Mouse (Mus musculus) urinary bladder, adult 2 months (tissue): ENCODE results near the gene Mip. TPM values are rescaled to one million over a fixed set of nuclear protein-coding genes. Genes with fewer than 3 reads are reported as not detected.
"Not testable (repeated sequence)": the region's sequence is repeated elsewhere in the genome, so short reads cannot be mapped to it uniquely, and the experiment has no call there.

Experiments
- DNase-seq: peaks from one replicate; pipeline ENCODE4 v3.0.0; 2022; ENCODE audit warnings: low spot score
- polyA plus RNA-seq: library from polyadenylated mRNA; depleted of rRNA; stranded (reverse); fragments of >200 nt; gene quantifications from 2 replicates; pipeline ENCODE4 v1.2.3, GENCODE M21; 2012

Mip gene
- polyA plus RNA-seq, 1 experiment = not detected

DNA sequence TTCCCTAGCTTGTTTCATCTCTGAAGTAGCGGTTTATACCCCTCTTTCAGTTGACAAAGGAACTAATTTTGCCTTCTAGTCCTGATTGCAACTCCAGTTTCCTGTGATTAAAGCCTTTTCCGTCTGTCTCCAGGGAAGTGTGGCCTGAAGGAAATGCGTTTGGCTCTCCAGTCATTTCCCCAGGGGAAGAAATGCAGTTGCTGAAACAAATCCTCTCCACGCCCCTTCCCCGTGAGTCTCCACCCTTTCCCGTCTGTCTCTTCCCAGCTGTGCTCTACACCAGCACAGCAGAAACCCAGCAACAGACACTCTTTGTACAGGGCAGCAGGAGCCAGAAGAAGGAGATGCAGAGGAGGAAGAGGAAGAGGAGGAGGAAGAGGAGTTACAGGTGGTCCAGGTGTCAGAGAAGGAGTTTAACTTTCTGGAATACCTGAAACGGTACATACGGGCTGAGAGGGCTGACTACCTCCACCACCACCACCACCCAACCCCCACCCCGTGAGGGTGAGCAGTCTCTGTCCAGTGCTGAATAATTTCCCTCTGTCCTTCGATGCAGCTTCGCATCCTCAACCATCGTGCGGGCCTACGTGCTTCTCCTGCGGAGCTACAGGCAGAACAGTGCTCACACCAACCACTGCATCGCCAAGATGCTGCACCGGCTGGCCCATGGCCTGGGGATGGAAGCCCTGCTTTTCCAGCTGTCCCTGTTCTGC is 21.5 kb downstream of the Mip start:
- no peak for DNase-seq

DNA sequence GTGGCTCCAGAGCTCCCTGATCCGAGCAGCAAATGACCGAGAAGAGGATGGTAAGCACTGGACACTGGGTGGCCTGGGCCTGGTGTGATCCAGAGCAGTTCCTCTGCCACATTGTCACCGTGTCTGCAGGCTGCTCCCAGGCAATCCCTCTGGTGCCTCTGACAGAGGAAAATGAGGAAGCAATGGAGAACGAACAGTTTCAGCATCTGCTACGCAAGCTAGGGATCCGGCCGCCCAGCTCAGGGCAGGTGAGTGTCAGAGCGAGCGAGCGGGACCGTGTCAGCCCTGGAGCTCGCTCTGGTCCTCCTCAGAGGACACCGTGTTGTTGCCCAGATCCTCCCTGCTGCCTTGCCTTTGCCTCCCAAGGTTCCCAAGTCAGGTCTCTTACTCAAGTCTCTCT is 24.9 kb downstream of the Mip start:
- DNase-seq = no peak

DNA sequence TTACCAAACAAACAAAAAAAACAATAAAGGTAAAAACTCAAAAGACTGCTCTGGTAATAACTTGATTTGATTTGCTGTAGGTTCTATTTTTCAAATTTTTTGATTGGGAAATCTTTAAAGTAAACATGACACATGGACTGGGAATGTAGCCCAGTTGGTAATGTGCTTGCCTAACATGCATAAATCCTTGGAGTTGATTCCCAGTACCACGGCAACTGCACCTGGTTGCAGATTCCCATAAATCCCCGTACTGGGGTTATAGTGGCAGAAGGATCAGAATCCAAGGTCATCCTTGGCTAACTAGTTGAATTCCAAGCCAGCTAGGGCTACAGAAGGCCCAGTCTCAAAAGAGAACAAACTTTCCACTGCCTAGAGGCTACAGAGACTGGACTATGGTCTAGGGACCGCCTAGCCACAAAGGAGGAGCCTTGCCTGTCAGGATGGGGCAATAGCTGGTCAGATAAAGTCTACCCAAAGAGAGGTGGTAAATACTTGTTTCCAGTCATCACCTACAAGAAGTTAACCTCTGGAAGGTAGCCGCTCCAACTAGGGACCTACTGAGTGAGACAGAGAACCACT is 28.1 kb downstream of the Mip start, which contains the start of gene Apon:
Gene Apon, plus strand, starts transcription at position 420 of the 579 bp plus-strand sequence.
- no peak for DNase-seq

DNA sequence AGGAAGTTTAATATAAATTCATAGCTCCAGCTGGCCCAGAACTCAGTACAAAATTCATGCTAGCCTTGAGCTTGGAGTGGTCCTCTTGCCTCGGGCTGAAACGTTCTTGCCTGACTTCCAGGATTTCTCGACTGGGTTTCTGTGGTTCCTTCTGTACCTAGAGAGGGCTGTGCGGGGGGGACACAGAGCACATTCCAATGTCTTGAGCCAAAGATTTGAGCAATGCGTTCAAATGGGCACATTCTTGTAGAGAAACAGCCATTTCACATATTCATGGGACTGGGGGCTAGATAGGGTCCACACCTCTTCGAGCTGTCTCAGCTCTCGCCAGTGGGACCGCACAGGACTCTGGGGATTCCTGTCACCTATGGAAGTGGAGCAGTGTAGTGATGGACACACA is 30.3 kb downstream of the Mip start:
- DNase-seq = no peak

DNA sequence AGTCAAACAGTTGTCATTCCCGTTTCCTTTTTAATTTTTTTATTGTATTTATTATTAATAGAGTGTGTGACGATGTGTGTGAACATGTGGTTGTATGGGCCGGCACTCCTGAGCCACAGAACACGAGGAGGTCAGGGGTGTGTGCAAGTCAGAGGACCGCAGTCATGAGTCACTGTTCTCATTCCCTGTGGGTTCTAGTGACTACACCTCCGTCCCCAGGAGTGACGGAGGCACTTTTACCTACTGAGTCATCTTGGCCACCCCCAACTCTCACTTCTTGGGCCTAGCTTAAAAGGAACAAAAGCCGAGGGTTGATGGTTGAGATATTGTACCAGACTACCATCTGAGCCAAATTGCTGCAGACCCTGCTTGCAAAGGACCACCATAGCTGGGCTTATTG is 30.7 kb downstream of the Mip start:
- DNase-seq = no peak

DNA sequence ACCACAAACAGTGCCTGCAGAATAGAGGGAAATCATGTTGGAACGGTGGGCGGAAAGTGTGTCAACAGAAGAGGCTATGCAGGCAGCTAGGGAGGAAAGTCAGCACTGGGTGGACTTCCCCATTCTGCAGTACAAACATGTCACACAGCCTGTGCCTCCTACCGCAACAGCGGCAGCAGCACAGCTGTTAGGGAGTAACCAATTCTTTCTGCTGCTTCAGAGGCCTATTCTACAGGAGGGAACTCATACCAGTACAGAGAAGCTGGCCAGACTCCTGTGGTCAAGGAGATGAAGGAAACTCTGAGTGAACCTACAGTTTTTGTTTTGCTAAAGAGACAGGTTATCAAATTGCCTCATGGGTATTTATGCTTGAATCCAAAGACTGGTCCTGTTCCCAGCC is 33.3 kb downstream of the Mip start:
- no peak for DNase-seq

DNA sequence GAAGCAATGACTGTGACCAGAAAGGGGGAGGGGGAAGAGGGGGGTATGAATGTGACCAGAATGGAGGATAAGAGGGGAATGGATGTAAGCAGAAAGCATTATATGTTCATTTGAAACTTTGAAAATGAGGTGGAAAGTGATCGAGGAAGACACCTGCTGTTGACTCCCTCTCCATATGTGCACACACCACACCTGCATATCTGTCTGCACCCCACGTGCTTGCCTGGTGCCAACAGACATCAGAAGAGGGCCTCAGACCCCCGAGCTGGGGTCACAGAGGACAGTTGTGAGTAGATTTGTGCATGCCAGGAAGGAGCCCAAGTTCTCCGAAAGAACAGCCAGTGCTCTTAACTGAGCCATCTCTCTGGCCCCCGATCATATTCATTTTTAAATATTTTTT is 34.3 kb downstream of the Mip start:
- no peak for DNase-seq

DNA sequence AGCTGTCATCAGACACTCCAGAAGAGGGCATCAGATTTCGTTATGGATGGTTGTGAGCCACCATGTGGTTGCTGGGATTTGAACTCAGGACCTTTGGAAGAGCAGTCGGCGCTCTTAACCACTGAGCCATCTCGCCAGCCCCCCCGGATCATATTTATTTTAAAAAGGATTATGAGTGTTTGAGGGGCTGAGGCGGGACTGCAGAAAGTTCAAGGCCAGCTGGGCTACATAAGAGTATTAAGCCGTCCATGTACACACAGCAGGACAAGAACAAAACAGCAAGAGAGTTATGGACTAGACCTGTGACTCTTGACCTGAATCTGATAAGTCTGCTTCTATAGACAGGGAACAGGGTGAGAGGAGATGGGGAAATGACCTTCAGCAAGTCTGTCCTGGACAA is 34.7 kb downstream of the Mip start:
- DNase-seq = not testable (repeated sequence)

DNA sequence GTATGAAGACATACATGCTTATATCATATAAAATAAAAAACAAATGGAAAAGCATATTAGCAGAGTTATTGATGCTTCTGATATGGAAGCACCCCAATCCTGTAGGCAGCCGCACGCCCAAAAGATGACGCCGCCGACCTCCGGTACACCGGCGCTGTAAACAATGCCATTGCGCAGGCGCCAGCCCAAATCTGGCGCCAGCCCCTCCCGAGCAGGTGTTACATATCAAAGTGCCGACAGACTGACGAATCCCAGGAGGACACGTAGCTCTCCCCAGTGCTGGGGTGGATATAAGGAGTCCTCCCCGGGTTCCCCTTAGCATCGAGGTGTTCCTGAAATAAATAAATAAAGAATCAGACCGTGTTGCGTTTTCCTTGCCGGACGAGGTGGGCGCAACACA is 36.7 kb downstream of the Mip start:
- no peak for DNase-seq

DNA sequence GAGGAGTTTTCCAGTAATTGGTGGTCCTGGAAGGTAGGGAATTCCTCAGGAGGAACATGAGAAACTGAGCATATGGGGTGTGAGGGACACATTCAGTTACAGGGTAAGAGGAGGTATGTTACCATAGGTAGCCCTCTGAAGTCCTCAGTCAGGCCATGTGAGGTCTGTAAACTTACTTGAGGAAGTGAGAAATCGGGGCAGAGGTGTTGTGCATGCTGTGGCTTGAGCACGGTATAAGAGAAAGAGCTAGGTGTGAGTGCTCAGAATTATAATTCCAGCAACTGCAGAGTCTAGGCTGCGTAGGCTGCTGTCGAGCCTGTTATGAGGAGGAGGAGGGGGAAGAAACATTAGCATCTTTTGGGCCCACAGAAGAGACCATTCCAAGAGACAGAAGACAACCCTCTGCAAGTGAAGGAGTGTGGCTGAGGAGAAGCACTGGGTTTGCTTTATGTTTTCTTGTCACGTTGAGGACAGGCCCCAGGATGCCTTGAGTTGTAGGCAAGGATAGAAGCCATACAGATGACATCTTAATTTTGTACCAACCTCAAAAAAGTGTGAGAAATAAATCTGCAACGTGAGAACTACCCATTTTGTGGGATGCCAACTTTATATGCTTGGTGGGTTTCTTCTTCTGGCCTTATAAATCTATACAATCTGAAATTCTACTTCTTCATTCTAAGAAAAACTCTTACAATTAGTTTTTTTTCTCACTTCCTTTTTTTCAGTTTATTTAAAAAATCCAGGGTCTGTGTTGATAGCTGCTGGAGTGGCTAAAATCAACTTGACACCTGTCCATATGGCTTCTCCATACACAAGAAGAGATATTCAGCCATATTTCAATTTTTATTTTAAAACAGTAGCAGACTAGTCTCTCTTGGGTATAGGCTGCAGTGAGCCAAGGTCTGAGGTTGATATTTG is 38.0 kb downstream of the Mip start:
- DNase-seq = no peak

DNA sequence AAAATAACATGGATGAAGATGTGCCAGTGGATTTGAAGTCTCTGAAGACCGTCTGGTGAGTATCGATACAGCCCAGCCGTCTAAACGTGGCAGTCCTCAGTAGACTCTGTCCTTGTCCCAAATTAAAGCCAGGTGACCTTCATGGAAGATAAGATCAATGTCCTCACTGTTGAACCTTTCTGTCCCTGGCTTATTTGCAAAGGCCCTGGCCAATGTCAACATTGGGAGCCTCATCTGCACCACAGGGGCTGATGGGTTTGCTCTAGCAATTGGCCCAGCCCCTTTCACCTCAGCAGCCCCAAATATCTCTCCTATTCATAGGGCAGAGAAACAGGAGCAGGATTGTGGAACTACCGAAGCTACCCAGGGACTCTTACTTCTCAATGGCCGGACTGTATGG is 42.7 kb downstream of the Mip start, which contains the start of gene Apof:
Gene Apof, plus strand, starts transcription at position 301 of the 400 bp plus-strand sequence.
- no peak for DNase-seq

DNA sequence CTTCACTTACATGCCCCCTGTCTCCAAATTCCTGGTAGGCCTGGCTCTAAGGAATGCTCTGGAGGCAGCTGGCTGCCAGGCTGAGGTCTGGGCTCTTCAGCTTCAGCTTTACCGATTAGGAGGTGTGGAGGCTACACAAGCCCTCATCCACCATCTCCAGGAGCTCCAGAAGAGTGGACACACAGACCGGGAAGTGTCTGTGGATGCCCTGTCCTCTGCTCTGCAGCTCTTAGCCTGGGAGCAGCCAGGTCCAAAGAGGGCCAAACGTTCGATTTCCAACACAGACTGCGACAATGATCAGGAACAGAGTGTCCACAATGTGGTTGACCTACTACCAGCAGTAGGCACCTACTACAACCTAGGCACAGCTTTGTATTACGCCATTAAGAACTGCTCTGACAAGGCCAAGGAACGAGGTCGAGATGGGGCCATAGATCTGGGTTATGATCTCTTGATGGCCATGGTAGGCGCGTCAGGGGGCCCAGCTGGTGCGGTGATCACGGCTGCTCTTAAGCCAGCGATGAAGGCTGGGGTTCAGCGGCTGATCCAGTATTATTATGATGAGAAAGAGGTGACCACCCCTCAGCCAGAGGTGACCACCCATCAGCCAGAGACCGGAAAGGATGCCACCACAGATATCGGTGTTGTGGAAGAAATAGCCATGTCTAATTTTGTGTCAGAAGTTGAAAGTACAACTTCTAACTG is 43.7 kb downstream of the Mip start:
- DNase-seq = no peak

DNA sequence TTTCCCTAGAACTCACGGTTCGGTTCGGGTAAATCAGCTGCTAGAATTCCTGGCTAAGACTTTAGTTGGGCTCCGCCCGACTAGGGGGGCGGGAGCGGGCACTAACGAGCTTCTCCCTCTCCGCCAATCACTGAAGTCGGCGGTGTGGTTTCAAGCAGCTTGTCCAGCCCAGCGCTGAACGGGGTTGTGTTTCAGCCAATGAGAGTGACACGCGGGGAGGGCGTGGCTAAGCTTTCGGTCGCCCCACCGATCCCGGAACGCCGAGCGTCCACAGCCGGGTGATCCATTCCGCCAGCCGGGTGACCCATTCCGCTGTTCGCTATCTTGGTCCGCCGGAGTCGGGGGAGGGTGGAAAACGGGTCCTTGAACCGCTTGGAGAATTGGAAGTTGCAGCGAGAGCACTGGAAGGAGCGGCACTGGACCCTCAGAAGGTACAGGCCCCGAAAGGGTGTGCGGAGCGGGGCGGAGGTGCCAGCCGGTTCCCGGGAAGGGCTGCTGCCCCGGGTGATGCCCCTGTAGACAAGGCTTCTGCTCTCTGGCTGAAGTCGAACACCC is 44.7 kb downstream of the Mip start, which contains the start of gene Stat2:
Gene Stat2, plus strand, starts transcription at position 273 of the 555 bp plus-strand sequence.
- DNase-seq = peak; percentile 93

DNA sequence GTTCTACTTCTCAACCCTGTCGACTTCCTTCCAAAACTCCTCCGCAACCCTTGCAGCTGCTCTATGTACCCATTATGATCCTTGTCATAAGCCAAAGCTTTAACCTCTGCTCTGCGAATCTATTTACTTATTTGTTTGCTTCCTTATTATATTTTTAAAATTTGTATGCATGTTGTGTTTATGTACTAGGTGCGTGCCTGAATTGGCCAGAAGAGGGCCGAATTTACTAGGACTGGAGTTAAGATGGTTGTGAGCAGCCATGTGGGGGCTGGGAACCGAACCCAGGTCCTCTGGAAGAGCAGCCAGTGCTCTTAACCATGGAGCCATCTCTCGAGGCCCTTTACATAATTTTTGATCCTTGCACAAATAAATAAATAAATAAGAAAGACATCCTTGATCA is 45.2 kb downstream of the Mip start:
- DNase-seq = no peak

DNA sequence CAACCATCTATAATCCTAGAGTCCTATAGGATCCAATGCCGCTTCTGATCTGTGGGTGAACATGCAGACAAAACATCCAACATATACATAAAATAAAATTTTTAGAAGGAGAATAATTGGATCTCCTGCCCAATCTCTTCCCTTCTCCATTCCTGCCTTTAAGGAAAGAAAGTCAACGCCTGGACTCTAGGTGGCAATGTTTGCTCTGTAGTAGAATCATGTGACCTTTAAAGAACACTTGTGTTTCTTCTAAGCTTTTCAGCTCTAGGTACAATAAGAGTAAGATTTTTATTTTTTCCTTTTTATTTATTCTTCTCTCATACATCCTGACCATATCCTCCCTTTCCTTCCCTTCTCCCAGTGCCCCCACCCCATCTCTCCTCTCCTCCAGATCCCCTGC is 46.2 kb downstream of the Mip start:
- no peak for DNase-seq

DNA sequence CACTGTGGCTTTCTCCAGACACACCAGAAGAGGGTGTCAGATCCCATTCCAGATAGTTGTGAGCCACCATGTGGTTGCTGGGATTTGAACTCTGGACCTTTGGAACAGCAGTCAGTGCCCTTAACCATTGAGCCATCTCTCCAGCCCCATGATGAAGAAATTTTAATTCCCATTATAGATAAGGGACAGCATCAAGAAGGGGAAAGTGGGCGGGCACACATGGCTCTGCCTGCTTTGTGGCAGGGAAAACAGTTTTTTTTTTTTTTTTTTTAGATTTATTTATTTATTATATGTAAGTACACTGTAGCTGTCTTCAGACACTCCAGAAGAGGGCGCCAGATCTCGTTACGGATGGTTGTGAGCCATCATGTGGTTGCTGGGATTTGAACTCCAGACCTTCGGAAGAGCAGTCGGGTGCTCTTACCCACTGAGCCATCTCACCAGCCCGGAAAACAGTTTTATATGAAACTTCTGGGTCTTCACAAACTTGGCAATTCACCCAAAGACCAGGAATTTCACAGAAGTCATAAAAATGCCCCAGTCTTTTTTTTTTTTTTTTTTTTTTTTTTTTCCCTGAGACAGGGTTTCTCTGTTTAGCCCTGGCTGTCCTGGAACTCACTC is 47.3 kb downstream of the Mip start:
- DNase-seq = not testable (repeated sequence)

DNA sequence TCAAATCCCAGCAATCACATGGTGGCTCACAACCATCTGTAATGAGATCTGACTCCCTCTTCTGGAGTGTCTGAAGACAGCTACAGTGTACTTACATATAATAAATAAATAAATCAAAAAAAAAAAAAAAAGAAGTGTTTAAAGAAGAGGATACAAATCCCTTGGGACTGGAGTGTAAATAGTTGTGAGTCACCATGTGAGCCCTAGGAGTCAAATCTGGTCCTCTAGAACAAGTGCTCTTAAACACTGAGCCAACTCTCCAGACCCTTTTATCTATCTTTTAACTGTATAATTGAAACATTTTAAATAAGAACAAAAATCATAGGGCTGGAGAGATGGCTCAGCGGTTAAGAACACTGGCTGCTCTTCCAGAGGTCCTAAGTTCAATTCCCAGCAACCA is 49.7 kb downstream of the Mip start:
- DNase-seq = not testable (repeated sequence)

DNA sequence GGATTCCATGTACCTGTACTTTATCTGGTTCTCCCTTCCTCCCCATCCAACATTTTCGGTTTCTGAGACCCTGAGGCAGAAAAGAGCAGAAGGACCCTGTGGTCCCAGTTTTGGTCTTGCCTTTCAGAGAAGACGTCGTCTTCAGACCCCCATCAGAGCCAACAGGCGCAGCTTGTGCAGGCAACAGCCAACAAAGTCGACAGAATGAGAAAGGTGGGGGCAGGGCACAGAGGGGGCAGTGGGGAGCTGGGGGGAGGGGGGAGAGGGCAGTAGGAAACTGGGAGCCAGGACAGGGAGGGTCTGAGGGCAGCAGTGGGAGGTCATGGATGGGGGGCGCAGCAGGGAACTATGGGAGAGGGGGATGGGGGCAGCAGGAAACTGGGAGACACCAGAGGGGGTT is 52.5 kb downstream of the Mip start:
- DNase-seq = no peak

DNA sequence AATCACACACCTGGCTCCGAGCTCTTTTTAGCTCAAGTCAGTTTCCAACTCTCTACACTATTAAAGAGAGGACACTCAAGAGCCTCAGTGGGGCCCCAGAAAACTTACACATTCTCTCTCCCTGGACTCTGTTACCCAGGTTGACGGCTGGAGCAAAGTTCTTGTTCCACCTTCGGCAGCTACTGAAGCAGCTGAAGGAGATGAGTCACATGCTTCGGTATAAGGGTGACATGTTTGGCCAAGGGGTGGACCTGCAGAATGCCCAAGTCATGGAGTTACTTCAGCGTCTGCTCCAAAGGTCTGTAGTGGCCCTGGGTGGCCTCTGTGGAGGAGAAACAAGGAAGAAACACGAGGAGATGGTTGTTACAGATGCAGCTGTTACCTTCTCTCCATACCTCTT is 55.3 kb downstream of the Mip start:
- no peak for DNase-seq
